Mouse (Mus musculus): ENCODE data around the gene Trim34a. TPM values are rescaled to one million over a fixed set of nuclear protein-coding genes. Genes with fewer than 3 reads are reported as not detected.

Gene Trim34a
- total and polyA plus RNA-seq, 2 experiments from 2014 or later: 1.1 to 1.9 TPM

- Histone ChIP-seq H3K36me3 (ENCODE audit: insufficient read depth) (no peaks in the 10 kb centered on the region), H3K27ac (ENCODE audit: low read depth, low read length) (no peak overlapping the region), H3K4me3 (ENCODE audit: low read depth, low read length) (no peak overlapping the region), H3K4me1 (ENCODE audit: insufficient read depth) (no peaks in the 10 kb centered on the region), H3K9me3 (ENCODE audit: low read length) (no peaks in the 10 kb centered on the region), H3K4me2 (ENCODE audit: low read depth) (no peak overlapping the region), H3K9ac (no peak overlapping the region), H3K27me3 (ENCODE audit: insufficient read depth, low read length) (no peaks in the 10 kb centered on the region)
- 95% methylated on average over 1 of the region's 1 CpGs for WGBS
- TF ChIP-seq CTCF (IDR thresholded peaks at IDR 0.05; ENCODE audit: low read depth): no peak
- ATAC-seq: no peak
- no peak for DNase-seq
Measured at GRCm38 (mm10) chr7:104290641-104291040, 46.4 kb downstream of the Trim34a start.

DNA sequence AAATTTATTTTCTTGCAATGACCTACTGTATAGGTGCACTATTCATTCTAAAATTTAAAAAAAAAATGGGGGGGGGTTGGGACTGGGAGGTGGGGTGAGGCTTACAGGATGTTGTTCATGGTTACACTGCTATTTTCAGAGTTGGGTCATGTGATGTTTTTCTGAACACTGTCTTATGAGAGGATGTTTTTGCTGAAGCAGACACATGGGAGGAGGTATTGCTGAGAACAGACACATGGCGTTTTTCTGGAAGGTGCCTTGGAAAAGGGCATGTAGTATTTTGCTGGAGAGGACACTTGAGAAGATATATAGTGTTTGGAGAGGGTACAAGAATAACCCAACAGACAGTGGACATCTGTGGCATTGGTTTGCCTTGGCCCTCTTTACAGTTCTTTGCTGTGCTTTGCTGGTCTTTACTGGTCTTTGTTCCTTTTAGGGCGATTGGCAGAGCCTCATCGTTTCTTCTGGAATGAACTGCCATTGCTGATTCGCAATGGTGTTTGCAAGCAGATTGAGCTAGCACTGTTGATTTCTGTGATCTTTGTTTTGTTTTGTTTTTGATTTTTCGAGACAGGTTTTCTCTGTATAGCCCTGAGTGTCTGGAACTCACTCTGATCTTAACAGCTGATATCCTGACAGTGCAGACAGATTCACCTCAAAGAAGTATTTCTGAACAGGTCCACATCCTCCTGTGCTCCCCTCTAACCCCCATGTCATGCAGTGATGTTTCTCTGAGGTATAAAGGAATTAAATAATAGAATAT is 47.6 kb downstream of the Trim34a start:
- Histone ChIP-seq H3K9ac (no peak overlapping the region), H3K36me3 (ENCODE audit: insufficient read depth) (no peaks in the 10 kb centered on the region), H3K9me3 (ENCODE audit: low read length) (no peaks in the 10 kb centered on the region), H3K4me3 (ENCODE audit: low read depth, low read length) (no peak overlapping the region), H3K27ac (ENCODE audit: low read depth, low read length) (no peak overlapping the region), H3K27me3 (ENCODE audit: insufficient read depth, low read length) (no peaks in the 10 kb centered on the region), H3K4me1 (ENCODE audit: insufficient read depth) (no peaks in the 10 kb centered on the region), H3K4me2 (ENCODE audit: low read depth) (no peak overlapping the region)
- ATAC-seq: no peak
- no peak for DNase-seq
- no peak for TF ChIP-seq CTCF (IDR thresholded peaks at IDR 0.05; ENCODE audit: low read depth)
- WGBS: 80% methylated on average over 5 of the region's 5 CpGs

Other genes with a start within 250 kb of the Trim34a start
- gene Olfr638, start 245.7 kb upstream of the Trim34a start, total RNA-seq (2014; rRNA removed): not detected in 2 replicates
- gene Olfr638, start 245.7 kb upstream of the Trim34a start, polyA plus RNA-seq (2015; fragmentation: Nextera tagmentation; extraction: Ambion mirVana): not detected in 2 replicates
- gene Olfr639, start 227.2 kb upstream of the Trim34a start, total RNA-seq (2014; rRNA removed): not detected in 2 replicates
- gene Olfr639, start 227.2 kb upstream of the Trim34a start, polyA plus RNA-seq (2015; fragmentation: Nextera tagmentation; extraction: Ambion mirVana): not detected in 2 replicates
- gene Olfr640, start 218.9 kb upstream of the Trim34a start, total RNA-seq (2014; rRNA removed): 0.57 TPM in 1 of 2 replicates, not detected in the other
- gene Olfr640, start 218.9 kb upstream of the Trim34a start, polyA plus RNA-seq (2015; fragmentation: Nextera tagmentation; extraction: Ambion mirVana): not detected in 2 replicates
- gene Olfr641, start 209.0 kb upstream of the Trim34a start, total RNA-seq (2014; rRNA removed): not detected in 2 replicates
- not detected in 2 replicates for gene Olfr641, start 209.0 kb upstream of the Trim34a start, polyA plus RNA-seq (2015; fragmentation: Nextera tagmentation; extraction: Ambion mirVana)
- not detected in 2 replicates for gene Olfr642, start 191.8 kb upstream of the Trim34a start, total RNA-seq (2014; rRNA removed)
- gene Olfr642, start 191.8 kb upstream of the Trim34a start, polyA plus RNA-seq (2015; fragmentation: Nextera tagmentation; extraction: Ambion mirVana): not detected in 2 replicates
- not detected in 2 replicates for gene 4930516K23Rik, start 183.0 kb upstream of the Trim34a start, total RNA-seq (2014; rRNA removed)
- gene 4930516K23Rik, start 183.0 kb upstream of the Trim34a start, polyA plus RNA-seq (2015; fragmentation: Nextera tagmentation; extraction: Ambion mirVana): not detected in 2 replicates
- not detected in 2 replicates for gene Olfr644, start 172.6 kb upstream of the Trim34a start, total RNA-seq (2014; rRNA removed)
- not detected in 2 replicates for gene Olfr644, start 172.6 kb upstream of the Trim34a start, polyA plus RNA-seq (2015; fragmentation: Nextera tagmentation; extraction: Ambion mirVana)
- not detected in 2 replicates for gene Olfr645, start 159.0 kb upstream of the Trim34a start, total RNA-seq (2014; rRNA removed)
- not detected in 2 replicates for gene Olfr645, start 159.0 kb upstream of the Trim34a start, polyA plus RNA-seq (2015; fragmentation: Nextera tagmentation; extraction: Ambion mirVana)
- not detected in 2 replicates for gene Olfr646, start 139.6 kb upstream of the Trim34a start, total RNA-seq (2014; rRNA removed)
- gene Olfr646, start 139.6 kb upstream of the Trim34a start, polyA plus RNA-seq (2015; fragmentation: Nextera tagmentation; extraction: Ambion mirVana): not detected in 2 replicates
- gene Ubqln5, start 114.6 kb upstream of the Trim34a start, total RNA-seq (2014; rRNA removed): not detected in 2 replicates
- gene Ubqln5, start 114.6 kb upstream of the Trim34a start, polyA plus RNA-seq (2015; fragmentation: Nextera tagmentation; extraction: Ambion mirVana): not detected in 2 replicates
- not detected in 2 replicates for gene Olfr643, start 107.1 kb upstream of the Trim34a start, total RNA-seq (2014; rRNA removed)
- gene Olfr643, start 107.1 kb upstream of the Trim34a start, polyA plus RNA-seq (2015; fragmentation: Nextera tagmentation; extraction: Ambion mirVana): not detected in 2 replicates
- gene Ubqln3, start 101.2 kb upstream of the Trim34a start, total RNA-seq (2014; rRNA removed): not detected in 2 replicates
- not detected in 2 replicates for gene Ubqln3, start 101.2 kb upstream of the Trim34a start, polyA plus RNA-seq (2015; fragmentation: Nextera tagmentation; extraction: Ambion mirVana)
- not detected in 2 replicates for gene Ubqlnl, start 93.9 kb upstream of the Trim34a start, total RNA-seq (2014; rRNA removed)
- gene Ubqlnl, start 93.9 kb upstream of the Trim34a start, polyA plus RNA-seq (2015; fragmentation: Nextera tagmentation; extraction: Ambion mirVana): not detected in 2 replicates
- gene Olfm5, start 79.6 kb upstream of the Trim34a start, total RNA-seq (2014; rRNA removed): not detected in 2 replicates
- gene Olfm5, start 79.6 kb upstream of the Trim34a start, polyA plus RNA-seq (2015; fragmentation: Nextera tagmentation; extraction: Ambion mirVana): 0.10 TPM in 1 of 2 replicates, not detected in the other
- not detected in 2 replicates for gene Olfr648, start 61.1 kb upstream of the Trim34a start, total RNA-seq (2014; rRNA removed)
- gene Olfr648, start 61.1 kb upstream of the Trim34a start, polyA plus RNA-seq (2015; fragmentation: Nextera tagmentation; extraction: Ambion mirVana): 0.24 and 0.28 TPM in 2 replicates
- gene Olfr649, start 48.5 kb upstream of the Trim34a start, total RNA-seq (2014; rRNA removed): not detected in 2 replicates
- not detected in 2 replicates for gene Olfr649, start 48.5 kb upstream of the Trim34a start, polyA plus RNA-seq (2015; fragmentation: Nextera tagmentation; extraction: Ambion mirVana)
- gene Trim6, start 25.7 kb upstream of the Trim34a start, total RNA-seq (2014; rRNA removed): 0.23 and 0.38 TPM in 2 replicates
- gene Trim6, start 25.7 kb upstream of the Trim34a start, polyA plus RNA-seq (2015; fragmentation: Nextera tagmentation; extraction: Ambion mirVana): 0.21 and 0.34 TPM in 2 replicates
- 0.10 and 0.46 TPM in 2 replicates for gene Trim5, start 43.6 kb downstream of the Trim34a start, total RNA-seq (2014; rRNA removed)
- gene Trim5, start 43.6 kb downstream of the Trim34a start, polyA plus RNA-seq (2015; fragmentation: Nextera tagmentation; extraction: Ambion mirVana): 0.06 and 0.16 TPM in 2 replicates
- 0.69 and 4.1 TPM in 2 replicates for gene Trim12a, start 71.0 kb downstream of the Trim34a start, total RNA-seq (2014; rRNA removed)
- 1.4 and 1.7 TPM in 2 replicates for gene Trim12a, start 71.0 kb downstream of the Trim34a start, polyA plus RNA-seq (2015; fragmentation: Nextera tagmentation; extraction: Ambion mirVana)
- not detected in 2 replicates for gene Trim34b, start 85.0 kb downstream of the Trim34a start, total RNA-seq (2014; rRNA removed)
- gene Trim34b, start 85.0 kb downstream of the Trim34a start, polyA plus RNA-seq (2015; fragmentation: Nextera tagmentation; extraction: Ambion mirVana): not detected in 2 replicates
- 2.1 and 3.0 TPM in 2 replicates for gene Trim12c, start 108.9 kb downstream of the Trim34a start, total RNA-seq (2014; rRNA removed)
- 0.39 and 0.68 TPM in 2 replicates for gene Trim12c, start 108.9 kb downstream of the Trim34a start, polyA plus RNA-seq (2015; fragmentation: Nextera tagmentation; extraction: Ambion mirVana)
- gene Trim30b, start 125.4 kb downstream of the Trim34a start, total RNA-seq (2014; rRNA removed): 0.10 TPM in 1 of 2 replicates, not detected in the other
- gene Trim30b, start 125.4 kb downstream of the Trim34a start, polyA plus RNA-seq (2015; fragmentation: Nextera tagmentation; extraction: Ambion mirVana): 0.04 and 0.13 TPM in 2 replicates
- gene Trim30c, start 156.4 kb downstream of the Trim34a start, total RNA-seq (2014; rRNA removed): not detected in 2 replicates
- not detected in 2 replicates for gene Trim30c, start 156.4 kb downstream of the Trim34a start, polyA plus RNA-seq (2015; fragmentation: Nextera tagmentation; extraction: Ambion mirVana)
- 0.62 and 2.4 TPM in 2 replicates for gene Trim30a, start 220.7 kb downstream of the Trim34a start, total RNA-seq (2014; rRNA removed)
- 0.55 and 0.76 TPM in 2 replicates for gene Trim30a, start 220.7 kb downstream of the Trim34a start, polyA plus RNA-seq (2015; fragmentation: Nextera tagmentation; extraction: Ambion mirVana)